Mouse (Mus musculus): ENCODE measurements around the gene Kif19a.

- no peak for TF ChIP-seq POLR2A (IDR thresholded peaks at IDR 0.05; ENCODE audit: control insufficient read depth, low read depth, low read length)
- no peak for TF ChIP-seq CTCF (IDR thresholded peaks at IDR 0.05; ENCODE audit: control insufficient read depth, insufficient read depth, insufficient replicate concordance, low read depth, low read length)
Observed at GRCm38 (mm10) chr11:114729832-114730363, 35.3 kb upstream of the Kif19a start.

Data from testis, adult 2 months (tissue).